Mouse (Mus musculus): ENCODE measurements around the gene Dnaaf5. TPM values are rescaled to one million over a fixed set of nuclear protein-coding genes. Genes with fewer than 3 reads are reported as not detected.

Dnaaf5 gene
- polyA plus RNA-seq (2011; ENCODE audit: insufficient read depth, insufficient read length, low read depth, missing spikeins), result 21.6 and 22.6 TPM in 2 replicates

GRCm38 (mm10) chr5:139149681-139150602 lies at the start of gene Dnaaf5, which contains the start of gene Prkar1b:
TSS of gene Dnaaf5 (plus strand) at chr5:139150223.
TSS of gene Prkar1b (minus strand) at chr5:139150001.
- no peaks in the 10 kb centered on the region for H3K4me1 ChIP-seq (ENCODE audit: control insufficient read depth, insufficient read depth, low read length)
- peak within 1 kb of the TSS; percentile 66 for H3K4me3 ChIP-seq (ENCODE audit: low read depth, low read length)

GRCm38 (mm10) chr5:139101783-139102182 lies 48.2 kb upstream of the Dnaaf5 start:
- Histone ChIP-seq H3K9ac (ENCODE audit: low read depth, poor library complexity, severe bottlenecking) (no peak overlapping the region), H3K9me3 (replicated peaks; ENCODE audit: control insufficient read depth, insufficient read depth, low read length, poor library complexity, severe bottlenecking) (no peaks in the 10 kb centered on the region), H3K4me1 (ENCODE audit: control insufficient read depth, insufficient read depth, low read length) (no peaks in the 10 kb centered on the region), H3K36me3 (ENCODE audit: control insufficient read depth, insufficient read depth, low read length, poor library complexity, severe bottlenecking) (no peaks in the 10 kb centered on the region), H3K27me3 (ENCODE audit: control insufficient read depth, insufficient read depth, low read length, poor library complexity, severe bottlenecking) (no peaks in the 10 kb centered on the region), H3K4me3 (ENCODE audit: low read depth, low read length) (no peak overlapping the region), H3K27ac (ENCODE audit: insufficient read depth, low read length) (no peak overlapping the region)
- TF ChIP-seq CTCF (IDR thresholded peaks at IDR 0.05; ENCODE audit: low read depth, low read length), result no peak
- TF ChIP-seq EP300 (IDR thresholded peaks at IDR 0.05; ENCODE audit: insufficient read depth, low read depth, low read length), result no peak
- TF ChIP-seq POLR2A (IDR thresholded peaks at IDR 0.05; ENCODE audit: insufficient read depth, low read length), result no peak

More at GRCm38 (mm10) chr5:139149681-139150602, at the start of gene Dnaaf5, which contains the start of gene Prkar1b:
- Histone ChIP-seq H3K27me3 (ENCODE audit: control insufficient read depth, insufficient read depth, low read length, poor library complexity, severe bottlenecking) (no peaks in the 10 kb centered on the region), H3K9me3 (replicated peaks; ENCODE audit: control insufficient read depth, insufficient read depth, low read length, poor library complexity, severe bottlenecking) (no peaks in the 10 kb centered on the region), H3K27ac (ENCODE audit: insufficient read depth, low read length) (peak within 1 kb of the TSS; percentile 28; the same call in 1 of the 2 replicates), H3K9ac (ENCODE audit: low read depth, poor library complexity, severe bottlenecking) (peak within 1 kb of the TSS; percentile 80), H3K36me3 (ENCODE audit: control insufficient read depth, insufficient read depth, low read length, poor library complexity, severe bottlenecking) (peaks cover 3% of the 10 kb centered on the region; the same call in 1 of the 2 replicates)
- TF ChIP-seq EP300 (IDR thresholded peaks at IDR 0.05; ENCODE audit: insufficient read depth, low read depth, low read length), result no peak
- no peak for TF ChIP-seq CTCF (IDR thresholded peaks at IDR 0.05; ENCODE audit: low read depth, low read length)
- no peak for TF ChIP-seq POLR2A (IDR thresholded peaks at IDR 0.05; ENCODE audit: insufficient read depth, low read length)

GRCm38 (mm10) chr5:139107815-139108214 lies 42.2 kb upstream of the Dnaaf5 start:
- Histone ChIP-seq H3K36me3 (ENCODE audit: control insufficient read depth, insufficient read depth, low read length, poor library complexity, severe bottlenecking) (no peaks in the 10 kb centered on the region), H3K27me3 (ENCODE audit: control insufficient read depth, insufficient read depth, low read length, poor library complexity, severe bottlenecking) (no peaks in the 10 kb centered on the region), H3K4me1 (ENCODE audit: control insufficient read depth, insufficient read depth, low read length) (peaks cover 2% of the 10 kb centered on the region), H3K4me3 (ENCODE audit: low read depth, low read length) (no peak overlapping the region), H3K9ac (ENCODE audit: low read depth, poor library complexity, severe bottlenecking) (no peak overlapping the region), H3K9me3 (replicated peaks; ENCODE audit: control insufficient read depth, insufficient read depth, low read length, poor library complexity, severe bottlenecking) (no peaks in the 10 kb centered on the region), H3K27ac (ENCODE audit: insufficient read depth, low read length) (no peak overlapping the region)
- TF ChIP-seq CTCF (IDR thresholded peaks at IDR 0.05; ENCODE audit: low read depth, low read length), result peak; percentile 54
- no peak for TF ChIP-seq POLR2A (IDR thresholded peaks at IDR 0.05; ENCODE audit: insufficient read depth, low read length)

- peak; percentile 10 for TF ChIP-seq CTCF (IDR thresholded peaks at IDR 0.05; ENCODE audit: low read depth, low read length)
- no peak for TF ChIP-seq EP300 (IDR thresholded peaks at IDR 0.05; ENCODE audit: insufficient read depth, low read depth, low read length)
- Histone ChIP-seq H3K27ac (ENCODE audit: insufficient read depth, low read length) (no peak overlapping the region), H3K9ac (ENCODE audit: low read depth, poor library complexity, severe bottlenecking) (no peak overlapping the region), H3K4me1 (ENCODE audit: control insufficient read depth, insufficient read depth, low read length) (peaks cover 2% of the 10 kb centered on the region), H3K36me3 (ENCODE audit: control insufficient read depth, insufficient read depth, low read length, poor library complexity, severe bottlenecking) (no peaks in the 10 kb centered on the region), H3K27me3 (ENCODE audit: control insufficient read depth, insufficient read depth, low read length, poor library complexity, severe bottlenecking) (no peaks in the 10 kb centered on the region), H3K4me3 (ENCODE audit: low read depth, low read length) (no peak overlapping the region), H3K9me3 (replicated peaks; ENCODE audit: control insufficient read depth, insufficient read depth, low read length, poor library complexity, severe bottlenecking) (no peaks in the 10 kb centered on the region)
These were observed 39.7 kb upstream of the Dnaaf5 start for GRCm38 (mm10) chr5:139110140-139110855.

- TF ChIP-seq EP300 (IDR thresholded peaks at IDR 0.05; ENCODE audit: insufficient read depth, low read depth, low read length), result no peak
- TF ChIP-seq CTCF (IDR thresholded peaks at IDR 0.05; ENCODE audit: low read depth, low read length), result no peak
- no peak for TF ChIP-seq POLR2A (IDR thresholded peaks at IDR 0.05; ENCODE audit: insufficient read depth, low read length)
- H3K9ac ChIP-seq (ENCODE audit: low read depth, poor library complexity, severe bottlenecking), result no peak overlapping the region
- H3K4me3 ChIP-seq (ENCODE audit: low read depth, low read length), result no peak overlapping the region
- H3K36me3 ChIP-seq (ENCODE audit: control insufficient read depth, insufficient read depth, low read length, poor library complexity, severe bottlenecking), result no peaks in the 10 kb centered on the region
- H3K4me1 ChIP-seq (ENCODE audit: control insufficient read depth, insufficient read depth, low read length), result peaks cover 2% of the 10 kb centered on the region
- H3K27ac ChIP-seq (ENCODE audit: insufficient read depth, low read length), result no peak overlapping the region
- no peaks in the 10 kb centered on the region for H3K9me3 ChIP-seq (replicated peaks; ENCODE audit: control insufficient read depth, insufficient read depth, low read length, poor library complexity, severe bottlenecking)
- H3K27me3 ChIP-seq (ENCODE audit: control insufficient read depth, insufficient read depth, low read length, poor library complexity, severe bottlenecking), result no peaks in the 10 kb centered on the region
These were observed 38.0 kb upstream of the Dnaaf5 start for GRCm38 (mm10) chr5:139111991-139112390.

Data from ES-Bruce4 (cell line).